Mouse (Mus musculus): ENCODE data around the gene St6galnac5. TPM values are rescaled to one million over a fixed set of nuclear protein-coding genes. Genes with fewer than 3 reads are reported as not detected.

The St6galnac5 gene
- polyA plus RNA-seq, 1 experiment from 2014 or later: 20.6 TPM

- H3K27me3 ChIP-seq (ENCODE audit: control insufficient read depth, insufficient read depth, low read length): no peaks in the 10 kb centered on the region
- DNase-seq (no peak), ATAC-seq (ENCODE audit: low FRiP score, low TSS enrichment) (no peak)
- WGBS: 89% methylated on average over 2 of the region's 2 CpGs
- H3K4me1 ChIP-seq (ENCODE audit: control insufficient read depth, insufficient read depth, low read length): no peaks in the 10 kb centered on the region
- no peak overlapping the region for H3K9ac ChIP-seq (replicated peaks; ENCODE audit: low read length)
- no peaks in the 10 kb centered on the region for H3K36me3 ChIP-seq (ENCODE audit: control insufficient read depth, insufficient read depth, low read length)
- H3K27ac ChIP-seq (replicated peaks; ENCODE audit: low read depth, low read length): no peak overlapping the region
- no peaks in the 10 kb centered on the region for H3K9me3 ChIP-seq (ENCODE audit: control insufficient read depth, low read length)
- H3K4me3 ChIP-seq (replicated peaks; ENCODE audit: low read depth, low read length): no peak overlapping the region
- no peak overlapping the region for H3K4me2 ChIP-seq (ENCODE audit: low read length)
Measured at GRCm38 (mm10) chr3:152990787-152991186, 8.7 kb upstream of the St6galnac5 start.

DNA sequence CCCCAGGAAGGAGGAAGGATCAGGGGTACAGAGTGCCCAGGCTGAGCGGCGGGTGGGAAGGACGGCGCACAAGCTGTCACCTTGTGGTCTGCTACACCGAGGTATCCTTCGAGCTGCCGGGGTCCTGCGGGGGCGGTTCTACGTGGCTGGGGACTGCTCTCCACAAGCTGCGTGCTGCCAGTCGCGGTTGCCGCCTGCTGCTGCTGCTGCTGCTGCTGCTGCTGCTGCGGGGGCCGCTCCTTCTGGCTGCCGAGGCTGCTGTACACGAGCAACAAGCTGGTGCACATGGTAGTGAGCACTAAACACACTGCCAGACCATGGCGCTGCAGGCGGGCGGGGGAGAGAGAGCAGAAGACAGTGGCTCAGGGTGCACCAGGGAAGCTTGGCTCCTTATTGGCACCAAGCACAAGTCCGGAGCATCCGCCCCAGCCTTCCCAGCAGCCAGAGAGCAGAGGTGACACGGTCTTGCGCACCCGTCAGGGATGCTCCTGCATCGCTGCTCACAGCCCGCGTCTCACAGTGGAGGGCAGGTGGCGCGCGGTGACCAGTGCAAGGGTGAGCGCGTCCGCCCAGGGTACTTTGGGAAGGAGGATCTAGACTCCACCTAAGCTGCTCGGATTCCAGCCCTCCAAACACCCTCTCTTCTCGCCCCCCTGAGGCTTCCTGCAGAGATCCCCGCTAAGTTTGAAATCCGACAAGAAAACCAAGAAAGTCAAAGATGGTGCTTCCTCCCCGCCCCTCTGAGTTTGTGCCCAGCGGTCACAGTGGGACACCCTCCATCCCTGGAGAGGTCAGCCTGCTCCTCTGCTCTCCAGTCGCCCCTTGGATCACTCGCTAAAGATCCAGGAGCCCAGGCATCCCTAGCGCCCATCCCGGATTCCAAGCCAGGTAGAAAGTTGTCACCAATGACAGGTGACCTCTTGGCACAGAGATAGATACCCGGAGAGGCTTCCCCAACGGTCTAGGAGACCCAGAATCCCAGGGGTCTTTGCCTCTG lies 770 bp downstream of the St6galnac5 start:
- Histone ChIP-seq H3K36me3 (ENCODE audit: control insufficient read depth, insufficient read depth, low read length) (no peaks in the 10 kb centered on the region), H3K27me3 (ENCODE audit: control insufficient read depth, insufficient read depth, low read length) (no peaks in the 10 kb centered on the region), H3K9ac (replicated peaks; ENCODE audit: low read length) (peak overlapping the region; percentile 56), H3K27ac (replicated peaks; ENCODE audit: low read depth, low read length) (peak overlapping the region; percentile 74), H3K4me3 (replicated peaks; ENCODE audit: low read depth, low read length) (peak overlapping the region; percentile 58), H3K4me2 (ENCODE audit: low read length) (peak overlapping the region; percentile 77), H3K4me1 (ENCODE audit: control insufficient read depth, insufficient read depth, low read length) (peaks cover 28% of the 10 kb centered on the region), H3K9me3 (ENCODE audit: control insufficient read depth, low read length) (no peaks in the 10 kb centered on the region)
- WGBS: under 1% methylated on average over 47 of the region's 47 CpGs
- peak; percentile 74 for DNase-seq
- ATAC-seq (ENCODE audit: low FRiP score, low TSS enrichment): peak; percentile 63

DNA sequence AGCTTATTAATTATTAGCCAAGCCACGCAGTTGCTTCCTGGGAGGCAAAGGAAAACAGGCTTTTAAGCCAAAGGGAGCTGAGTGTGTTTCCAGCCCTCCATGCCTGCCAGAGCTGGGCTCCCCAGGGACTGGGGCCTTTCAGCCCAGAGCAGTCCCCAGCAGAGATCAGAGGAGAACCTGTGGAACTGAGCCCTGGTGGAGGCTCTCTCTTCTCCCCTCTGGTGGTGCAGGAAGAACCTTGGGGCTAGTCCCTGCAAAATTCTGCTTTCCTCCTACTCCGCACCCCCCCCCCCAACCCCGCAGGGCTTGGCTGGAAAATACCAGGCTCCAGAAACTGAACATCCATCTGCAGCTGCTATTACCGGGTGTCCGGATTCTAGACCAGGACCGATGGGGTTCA lies 1.6 kb downstream of the St6galnac5 start:
- 8% methylated on average over 6 of the region's 6 CpGs for WGBS
- DNase-seq (peak; percentile 71), ATAC-seq (ENCODE audit: low FRiP score, low TSS enrichment) (0 out of 2 replicates have a peak, but pooled peaks have one; percentile 24)
- no peaks in the 10 kb centered on the region for H3K27me3 ChIP-seq (ENCODE audit: control insufficient read depth, insufficient read depth, low read length)
- peak overlapping the region; percentile 58 for H3K4me3 ChIP-seq (replicated peaks; ENCODE audit: low read depth, low read length)
- peaks cover 28% of the 10 kb centered on the region for H3K4me1 ChIP-seq (ENCODE audit: control insufficient read depth, insufficient read depth, low read length)
- no peaks in the 10 kb centered on the region for H3K9me3 ChIP-seq (ENCODE audit: control insufficient read depth, low read length)
- peak overlapping the region; percentile 56; the same call in 1 of the 2 replicates for H3K9ac ChIP-seq (replicated peaks; ENCODE audit: low read length)
- no peaks in the 10 kb centered on the region for H3K36me3 ChIP-seq (ENCODE audit: control insufficient read depth, insufficient read depth, low read length)
- peak overlapping the region; percentile 21; the same call in 1 of the 2 replicates for H3K27ac ChIP-seq (replicated peaks; ENCODE audit: low read depth, low read length)
- peak overlapping the region; percentile 77 for H3K4me2 ChIP-seq (ENCODE audit: low read length)

DNA sequence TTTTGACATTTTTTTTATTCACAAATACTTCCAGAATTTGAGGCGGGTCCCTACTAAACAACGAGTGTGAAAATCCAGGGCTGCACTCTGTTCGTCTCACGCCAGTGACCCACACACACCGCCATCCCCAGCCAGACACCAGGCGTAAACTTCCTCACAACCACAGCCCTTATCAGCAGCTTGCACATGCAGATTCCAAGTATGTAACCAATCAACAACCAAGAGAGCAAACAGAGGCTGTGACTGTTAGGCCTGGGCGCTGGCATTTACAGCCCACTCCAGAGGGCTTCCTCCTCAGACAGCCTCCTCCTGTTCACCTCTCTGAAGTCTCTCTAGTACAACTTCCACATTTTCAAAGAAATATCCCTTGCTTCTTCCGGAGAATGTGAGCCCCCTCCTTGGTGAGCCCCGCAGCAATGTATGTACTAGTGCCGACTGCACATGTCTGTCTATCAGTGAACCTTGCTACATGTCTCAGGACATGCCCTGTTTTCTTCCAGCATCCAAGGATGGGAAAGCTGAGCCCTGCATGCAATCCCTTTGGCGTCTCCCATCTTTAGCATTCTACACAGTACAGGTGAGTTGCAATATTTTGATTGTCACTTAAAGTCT lies 2.5 kb downstream of the St6galnac5 start:
- WGBS: 70% methylated on average over 11 of the region's 11 CpGs

DNA sequence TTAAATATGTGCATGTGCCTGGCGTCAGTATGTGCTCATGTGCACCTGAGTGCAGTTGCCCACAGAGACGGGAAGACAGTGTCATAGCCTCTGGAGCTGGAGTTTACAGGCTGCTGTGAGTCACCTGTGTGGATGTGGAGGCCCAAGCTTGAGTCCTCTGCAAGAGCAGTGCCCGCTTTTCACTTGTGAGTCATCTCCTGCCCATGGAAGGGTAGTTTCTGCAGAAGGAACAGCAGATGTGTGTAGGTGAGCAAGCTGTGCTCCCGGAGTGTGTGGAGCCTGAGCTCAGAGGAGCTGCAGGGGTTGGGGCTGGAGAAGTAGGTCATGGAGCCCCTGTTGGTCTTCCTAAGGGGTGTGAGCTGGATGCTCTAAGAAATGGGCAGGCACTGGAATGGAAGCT lies 10.7 kb downstream of the St6galnac5 start:
- no peaks in the 10 kb centered on the region for H3K9me3 ChIP-seq (ENCODE audit: control insufficient read depth, low read length)
- H3K4me1 ChIP-seq (ENCODE audit: control insufficient read depth, insufficient read depth, low read length): no peaks in the 10 kb centered on the region
- no peak overlapping the region for H3K4me3 ChIP-seq (replicated peaks; ENCODE audit: low read depth, low read length)
- DNase-seq: no peak
- WGBS: 93% methylated on average over 4 of the region's 4 CpGs
- no peak overlapping the region for H3K9ac ChIP-seq (replicated peaks; ENCODE audit: low read length)
- no peak overlapping the region for H3K4me2 ChIP-seq (ENCODE audit: low read length)
- no peaks in the 10 kb centered on the region for H3K36me3 ChIP-seq (ENCODE audit: control insufficient read depth, insufficient read depth, low read length)
- no peak overlapping the region for H3K27ac ChIP-seq (replicated peaks; ENCODE audit: low read depth, low read length)
- H3K27me3 ChIP-seq (ENCODE audit: control insufficient read depth, insufficient read depth, low read length): no peaks in the 10 kb centered on the region
- ATAC-seq (ENCODE audit: low FRiP score, low TSS enrichment): no peak

More for the DNA sequence above, 2.5 kb downstream of the St6galnac5 start:
- Histone ChIP-seq H3K27ac (replicated peaks; ENCODE audit: low read depth, low read length) (no peak overlapping the region), H3K4me1 (ENCODE audit: control insufficient read depth, insufficient read depth, low read length) (peaks cover 28% of the 10 kb centered on the region), H3K4me3 (replicated peaks; ENCODE audit: low read depth, low read length) (peak overlapping the region; percentile 58), H3K4me2 (ENCODE audit: low read length) (peak overlapping the region; percentile 77), H3K9ac (replicated peaks; ENCODE audit: low read length) (peak overlapping the region; percentile 24; the same call in 1 of the 2 replicates), H3K9me3 (ENCODE audit: control insufficient read depth, low read length) (no peaks in the 10 kb centered on the region), H3K36me3 (ENCODE audit: control insufficient read depth, insufficient read depth, low read length) (no peaks in the 10 kb centered on the region), H3K27me3 (ENCODE audit: control insufficient read depth, insufficient read depth, low read length) (no peaks in the 10 kb centered on the region)
- DNase-seq: no peak
- no peak for ATAC-seq (ENCODE audit: low FRiP score, low TSS enrichment)

- Histone ChIP-seq H3K36me3 (ENCODE audit: control insufficient read depth, insufficient read depth, low read length) (no peaks in the 10 kb centered on the region), H3K27me3 (ENCODE audit: control insufficient read depth, insufficient read depth, low read length) (no peaks in the 10 kb centered on the region), H3K9me3 (ENCODE audit: control insufficient read depth, low read length) (no peaks in the 10 kb centered on the region), H3K4me3 (replicated peaks; ENCODE audit: low read depth, low read length) (no peak overlapping the region), H3K9ac (replicated peaks; ENCODE audit: low read length) (no peak overlapping the region), H3K4me1 (ENCODE audit: control insufficient read depth, insufficient read depth, low read length) (no peaks in the 10 kb centered on the region), H3K27ac (replicated peaks; ENCODE audit: low read depth, low read length) (no peak overlapping the region), H3K4me2 (ENCODE audit: low read length) (no peak overlapping the region)
- DNase-seq: peak; percentile 31
- ATAC-seq (ENCODE audit: low FRiP score, low TSS enrichment): no peak
- WGBS: 69% methylated on average over 16 of the region's 16 CpGs
Measured at GRCm38 (mm10) chr3:152969774-152970347, 12.2 kb downstream of the St6galnac5 start.

DNA sequence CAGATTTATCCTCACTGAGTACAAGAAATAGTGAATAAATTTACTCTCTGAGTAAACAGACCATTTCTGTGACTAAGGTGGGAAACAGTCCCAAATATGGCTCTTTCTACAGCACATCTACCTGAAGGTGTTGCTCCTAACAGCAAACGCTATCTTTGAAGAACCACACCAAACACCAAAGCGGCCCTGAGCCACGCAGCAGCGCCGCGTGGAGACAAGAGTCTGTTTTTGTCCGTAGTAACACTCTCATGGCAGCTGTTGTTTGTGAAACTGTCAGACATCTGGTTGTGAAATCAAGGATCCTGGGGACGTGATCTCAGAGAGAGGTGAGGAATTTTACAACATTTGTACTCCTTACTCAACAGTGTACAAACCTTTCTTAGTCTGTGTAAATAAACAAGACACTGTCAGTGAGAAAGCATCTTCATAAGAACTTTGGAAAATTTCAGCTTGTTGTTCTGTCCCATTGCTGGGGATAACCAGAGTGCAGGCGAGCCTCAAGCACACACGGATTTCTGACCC lies 20.1 kb downstream of the St6galnac5 start:
- Histone ChIP-seq H3K9ac (replicated peaks; ENCODE audit: low read length) (no peak overlapping the region), H3K27me3 (ENCODE audit: control insufficient read depth, insufficient read depth, low read length) (no peaks in the 10 kb centered on the region), H3K4me1 (ENCODE audit: control insufficient read depth, insufficient read depth, low read length) (no peaks in the 10 kb centered on the region), H3K4me3 (replicated peaks; ENCODE audit: low read depth, low read length) (no peak overlapping the region), H3K36me3 (ENCODE audit: control insufficient read depth, insufficient read depth, low read length) (no peaks in the 10 kb centered on the region), H3K27ac (replicated peaks; ENCODE audit: low read depth, low read length) (no peak overlapping the region), H3K9me3 (ENCODE audit: control insufficient read depth, low read length) (no peaks in the 10 kb centered on the region), H3K4me2 (ENCODE audit: low read length) (no peak overlapping the region)
- 87% methylated on average over 10 of the region's 10 CpGs for WGBS
- DNase-seq: no peak
- no peak for ATAC-seq (ENCODE audit: low FRiP score, low TSS enrichment)

DNA sequence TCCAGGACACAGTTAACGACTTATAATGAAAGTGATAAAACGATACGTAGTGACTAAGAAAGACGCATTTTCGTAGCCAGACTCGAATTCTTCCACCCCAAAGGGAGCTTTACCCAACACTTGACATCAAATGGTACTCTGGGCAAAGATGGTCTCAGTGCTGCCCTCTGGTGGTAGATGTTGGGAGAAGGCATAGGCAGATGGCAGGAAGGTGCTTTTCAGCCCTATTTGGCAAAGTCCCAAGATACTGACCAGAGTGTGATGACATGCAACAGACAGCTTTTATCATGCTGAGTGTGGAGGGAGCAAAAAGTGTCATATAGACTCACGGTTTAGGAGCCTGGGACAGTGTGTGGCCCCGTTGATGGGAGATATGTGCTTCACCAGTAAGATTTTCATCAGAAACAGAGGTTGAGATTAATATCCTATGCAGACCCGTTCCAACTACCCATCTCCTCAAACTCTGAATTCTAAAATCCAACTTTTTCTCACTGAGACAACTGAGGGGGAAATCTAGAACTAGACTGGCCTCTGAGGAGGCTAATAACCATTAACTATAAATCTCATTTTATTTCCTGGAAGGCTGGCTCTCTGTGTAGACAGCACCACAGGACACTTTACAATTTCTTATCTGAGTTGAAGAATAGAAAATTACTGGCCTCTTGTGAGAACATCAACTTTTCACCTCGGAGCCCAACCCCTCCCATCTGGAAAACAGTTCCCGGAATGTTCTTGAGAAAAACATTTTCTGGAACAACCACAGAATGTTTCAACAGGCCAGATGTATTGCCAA lies 23.5 kb downstream of the St6galnac5 start:
- H3K36me3 ChIP-seq (ENCODE audit: control insufficient read depth, insufficient read depth, low read length): no peaks in the 10 kb centered on the region
- H3K4me2 ChIP-seq (ENCODE audit: low read length): no peak overlapping the region
- no peak overlapping the region for H3K27ac ChIP-seq (replicated peaks; ENCODE audit: low read depth, low read length)
- H3K4me3 ChIP-seq (replicated peaks; ENCODE audit: low read depth, low read length): no peak overlapping the region
- WGBS: 77% methylated on average over 11 of the region's 11 CpGs
- no peaks in the 10 kb centered on the region for H3K9me3 ChIP-seq (ENCODE audit: control insufficient read depth, low read length)
- H3K27me3 ChIP-seq (ENCODE audit: control insufficient read depth, insufficient read depth, low read length): no peaks in the 10 kb centered on the region
- H3K9ac ChIP-seq (replicated peaks; ENCODE audit: low read length): no peak overlapping the region
- ATAC-seq (ENCODE audit: low FRiP score, low TSS enrichment): no peak
- no peaks in the 10 kb centered on the region for H3K4me1 ChIP-seq (ENCODE audit: control insufficient read depth, insufficient read depth, low read length)
- peak; percentile 67 for DNase-seq
